Mouse (Mus musculus) small intestine, adult 2 months (tissue): ENCODE measurements at regions not wholly inside any gene's neighbourhood (a gene's known extent, or its start where the extent isn't known, plus 50 kb on each side); places are given as distances from the start of the nearest gene placed in this dataset.

Source experiments
- CTCF ChIP-seq: fragments of 200-500 bp; IDR thresholded peaks from 2 replicates; pipeline ENCODE4 v1.5.1; 2012; ENCODE audit warnings: low read depth, mild to moderate bottlenecking, control low read depth, inconsistent platforms, low read length, moderate library complexity, mixed read lengths; ENCODE audit not compliant: insufficient replicate concordance, insufficient read length; ENCODE audit errors: extremely low read depth
- POLR2A ChIP-seq: fragments of 200-500 bp; IDR thresholded peaks from 2 replicates; pipeline ENCODE4 v1.6.1; 2012; ENCODE audit warnings: low read depth, mild to moderate bottlenecking, control low read depth, inconsistent platforms, low read length, moderate library complexity

DNA sequence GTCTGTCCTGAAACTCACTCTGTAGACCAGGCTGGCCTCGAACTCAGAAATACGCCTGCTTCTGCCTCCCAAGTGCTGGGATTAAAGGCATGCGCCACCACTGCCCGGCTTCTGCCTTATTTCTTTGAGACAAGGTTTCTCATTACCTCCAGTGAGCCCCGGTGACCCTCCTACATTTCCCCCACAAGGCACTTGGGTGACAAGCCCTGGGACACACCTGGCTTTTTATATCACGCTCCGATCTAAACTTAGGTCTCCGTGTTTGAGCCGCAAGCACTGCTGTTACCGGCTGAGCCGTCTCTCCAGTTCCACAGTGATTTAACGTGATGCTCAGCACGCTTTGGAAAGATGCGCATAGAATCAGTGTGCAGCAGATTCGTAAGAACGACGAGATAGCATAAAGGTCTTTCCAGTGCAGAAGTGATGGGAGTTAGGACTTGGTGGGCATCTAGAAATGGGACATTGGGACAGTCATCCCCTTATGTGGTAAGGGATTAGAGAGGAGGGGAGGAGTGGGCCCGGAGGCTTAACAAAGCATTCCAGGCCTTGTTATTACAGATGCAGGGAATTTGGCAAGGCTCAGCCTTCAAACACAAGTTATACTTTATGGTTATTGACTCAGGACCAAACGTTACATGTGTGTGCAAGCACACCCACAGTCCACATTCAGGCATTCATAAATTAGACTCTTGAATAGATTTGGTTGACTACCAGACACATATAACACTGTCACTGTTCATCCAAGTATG is 56.9 kb upstream of the Slc38a4 start:
- TF ChIP-seq POLR2A (no peak), CTCF (no peak)
